Comparison of ENCODE assay signal across 21 mouse cellular contexts in genomic region chr12:76385342-76385741, GRCm38 (mm10). TPM values are rescaled to one million over a fixed set of nuclear protein-coding genes. Genes with fewer than 3 reads are reported as not detected.
"Had no signal": no experiment of that assay in that cellular context is flagged by ENCODE, and none has a peak within 500 bp of the region (broad histone marks: within the 10 kb centered on the region; RNA-seq: fewer than 3 reads in every experiment).

No protein-coding gene starts in this region.

- H3K27me3 ChIP-seq: limb, embryonic 12.5 days; limb, embryonic 15.5 days; liver, embryonic 13.5 days; megakaryocyte, embryonic 14.5 days; midbrain, embryonic 13.5 days; neural tube, embryonic 13.5 days; stomach, embryonic 15.5 days had no signal

- DNase-seq: kidney, adult 18-20 months; kidney, adult 9 months; kidney, postnatal 14 days; kidney, postnatal 4 days; left cerebral cortex, postnatal 4 days; liver, embryonic 13.5 days; retina, postnatal 1 day; right cerebral cortex, postnatal 25 days; spleen, adult 18-20 months; thymus, postnatal 36 days had no signal

- H3K9ac ChIP-seq: limb, embryonic 12.5 days; limb, embryonic 15.5 days; liver, embryonic 13.5 days; midbrain, embryonic 13.5 days; neural tube, embryonic 13.5 days; stomach, embryonic 15.5 days had no signal

- H3K4me2 ChIP-seq: limb, embryonic 12.5 days; limb, embryonic 15.5 days; liver, embryonic 13.5 days; midbrain, embryonic 13.5 days; neural tube, embryonic 13.5 days; stomach, embryonic 15.5 days had no signal

- H3K9me3 ChIP-seq: limb, embryonic 12.5 days; limb, embryonic 15.5 days; liver, embryonic 13.5 days; megakaryocyte, embryonic 14.5 days; midbrain, embryonic 10.5 days; midbrain, embryonic 13.5 days; neural tube, embryonic 13.5 days; stomach, embryonic 15.5 days had no signal

- H3K27ac ChIP-seq: limb, embryonic 12.5 days; limb, embryonic 15.5 days; liver, embryonic 13.5 days; midbrain, embryonic 10.5 days; midbrain, embryonic 13.5 days; neural tube, embryonic 13.5 days; stomach, embryonic 15.5 days had no signal

- H3K4me3 ChIP-seq: limb, embryonic 12.5 days; limb, embryonic 15.5 days; liver, embryonic 13.5 days; megakaryocyte, embryonic 14.5 days; midbrain, embryonic 10.5 days; midbrain, embryonic 13.5 days; myocyte; neural tube, embryonic 13.5 days; stomach, embryonic 15.5 days had no signal

- ATAC-seq: intestine, embryonic 16.5 days; midbrain, embryonic 13.5 days; midbrain, embryonic 16.5 days had no signal

- H3K4me1 ChIP-seq: limb, embryonic 12.5 days; limb, embryonic 15.5 days; midbrain, embryonic 10.5 days; midbrain, embryonic 13.5 days; neural tube, embryonic 13.5 days; stomach, embryonic 15.5 days had no signal

RNA-seq across cellular contexts. Expression of gene Ppp1r36, which starts 32.0 kb away (rescaled TPM):
- polyA plus RNA-seq: inflammation-experienced regulatory T-cells, adult 6 months; liver, embryonic 13.5 days; myocyte had no signal
